Mouse (Mus musculus) ES-E14 (cell line): Measurements from ENCODE around the gene Nptxr. TPM values are rescaled to one million over a fixed set of nuclear protein-coding genes. Genes with fewer than 3 reads are reported as not detected.

Experiments used
- DNase-seq: peaks from one replicate; pipeline ENCODE4 v3.0.0-alpha.2; 2013; ENCODE audit warnings: low read depth, low spot score
- H3K27ac ChIP-seq: 2 replicates; pipeline ENCODE4 v1.5.1; 2012; ENCODE audit warnings: low read depth, mild to moderate bottlenecking, low read length, moderate library complexity, mixed read lengths; ENCODE audit not compliant: poor library complexity, insufficient read depth, severe bottlenecking
- H3K36me3 ChIP-seq: 2 replicates; pipeline ENCODE4 v1.6.1; 2012; ENCODE audit warnings: mild to moderate bottlenecking, low read length, moderate library complexity, mixed read lengths; ENCODE audit not compliant: control insufficient read depth, poor library complexity, insufficient read depth, severe bottlenecking
- H3K4me1 ChIP-seq, 2 experiments: fragments of 150-350 bp in 1 of 2; sonication (generic) in 1 of 2; 2 replicates each; pipeline ENCODE4 v1.6.1; 2012; ENCODE audit warnings: low read length in 2 of 2, mild to moderate bottlenecking in 1 of 2, mixed read lengths in 1 of 2; ENCODE audit not compliant: control insufficient read depth in 2 of 2, insufficient read depth in 2 of 2, poor library complexity in 1 of 2
- H3K4me3 ChIP-seq, 2 experiments: fragments of 150-350 bp in 1 of 2; sonication (generic) in 1 of 2; 2 replicates each; pipeline ENCODE4 v1.5.1; 2012; ENCODE audit warnings: low read length in 2 of 2, low read depth in 1 of 2, mild to moderate bottlenecking in 1 of 2, mixed read lengths in 1 of 2; ENCODE audit not compliant: insufficient read depth in 1 of 2, poor library complexity in 1 of 2, severe bottlenecking in 1 of 2
- H3K9ac ChIP-seq: 2 replicates; pipeline ENCODE4 v1.6.1; 2012; ENCODE audit warnings: low read depth, mild to moderate bottlenecking, low read length, mixed read lengths; ENCODE audit not compliant: poor library complexity, insufficient read depth, severe bottlenecking
- H3K9me3 ChIP-seq: fragments of 150-350 bp; sonication (generic); 2 replicates; pipeline ENCODE4 v1.6.1; 2012; ENCODE audit warnings: low read depth, mild to moderate bottlenecking, low read length; ENCODE audit not compliant: control insufficient read depth, insufficient read depth
- CHD2 ChIP-seq: IDR thresholded peaks from 2 replicates; pipeline ENCODE4 v1.6.1; 2014; ENCODE audit warnings: mild to moderate bottlenecking, low read depth, low read length, inconsistent platforms
- HCFC1 ChIP-seq: IDR thresholded peaks from 2 replicates; pipeline ENCODE4 v1.6.1; 2012; ENCODE audit warnings: low read length, inconsistent platforms, borderline replicate concordance; ENCODE audit not compliant: insufficient read depth
- MAFK ChIP-seq: IDR thresholded peaks from 2 replicates; pipeline ENCODE4 v1.6.1; 2014; ENCODE audit warnings: mild to moderate bottlenecking, low read depth, low read length, inconsistent platforms; ENCODE audit not compliant: insufficient read depth
- ZC3H11A ChIP-seq: IDR thresholded peaks from 2 replicates; pipeline ENCODE4 v1.6.1; 2012; ENCODE audit warnings: low read depth, mild to moderate bottlenecking, inconsistent platforms, low read length, borderline replicate concordance
- ZNF384 ChIP-seq: IDR thresholded peaks from 2 replicates; pipeline ENCODE4 v1.6.1; 2012; ENCODE audit warnings: low read depth, low read length, inconsistent platforms
- in situ Hi-C, 2 experiments: fragments of 600-800 bp; cut with MboI; formaldehyde crosslinking; loops; one replicate each; pipeline ENCODE4 v1.15.1; 2025; ENCODE audit warnings: low sequenced_read_pairs in 2 of 2, inconsistent platforms in 1 of 2; ENCODE audit not compliant: unreplicated experiment in 2 of 2
- total RNA-seq: library from RNA; depleted of rRNA; stranded (reverse); fragments of 300-350 nt; gene quantifications from 2 replicates; pipeline ENCODE4 v1.2.3, GENCODE M21; 2012

Gene Nptxr
- total RNA-seq, 1 experiment, result 7.9 TPM

GRCm38 (mm10) chr15:79840281-79840680, 35.7 kb upstream of the Nptxr start:
- Histone ChIP-seq H3K27ac (no peak overlapping the region), H3K9ac (no peak overlapping the region), H3K4me3 (no peak overlapping the region), H3K36me3 (peaks cover 9% of the 10 kb centered on the region), H3K4me1 (peaks cover 0 to 5% of the 10 kb centered on the region in 2 experiments; a peak in 1 of 4 replicates), H3K9me3 (no peaks in the 10 kb centered on the region)
- in situ Hi-C loops, result no loop called here
- TF ChIP-seq HCFC1, result no peak
- TF ChIP-seq CHD2, result no peak
- TF ChIP-seq ZNF384, result no peak
- no peak for TF ChIP-seq MAFK
- no peak for DNase-seq

- in situ Hi-C loops, result no loop called here
- DNase-seq, result no peak
- peaks cover 15% of the 10 kb centered on the region; the same call in 1 of the 2 replicates for H3K36me3 ChIP-seq
- peak overlapping the region in 1 of 2 experiments; percentile 72; a peak in 1 of 4 replicates for H3K4me3 ChIP-seq
- peaks cover 0 to 10% of the 10 kb centered on the region in 2 experiments; a peak in 1 of 4 replicates for H3K4me1 ChIP-seq
- TF ChIP-seq MAFK, result no peak
- TF ChIP-seq ZC3H11A, result no peak
- TF ChIP-seq ZNF384, result no peak
- no peak for TF ChIP-seq CHD2
- TF ChIP-seq HCFC1, result no peak
- no peak overlapping the region for H3K27ac ChIP-seq
- no peak overlapping the region for H3K9ac ChIP-seq
- H3K9me3 ChIP-seq, result no peaks in the 10 kb centered on the region
These were observed 30.3 kb upstream of the Nptxr start for GRCm38 (mm10) chr15:79834881-79835260.

- TF ChIP-seq ZC3H11A (no peak), CHD2 (no peak), ZNF384 (no peak), MAFK (peak; percentile 64), HCFC1 (peak; percentile 60)
- Histone ChIP-seq H3K4me3 (peak within 1 kb of the TSS; percentile 97 to 98), H3K27ac (peak within 1 kb of the TSS; percentile 72), H3K36me3 (peaks cover 20% of the 10 kb centered on the region; the same call in 1 of the 2 replicates), H3K4me1 (peaks cover 0 to 11% of the 10 kb centered on the region in 2 experiments; a peak in 1 of 4 replicates), H3K9ac (peak within 1 kb of the TSS; percentile 96), H3K9me3 (no peaks in the 10 kb centered on the region)
- in situ Hi-C loops, result no loop called here
- peak; percentile 94 for DNase-seq
These were observed 29.7 kb upstream of the Nptxr start, which contains the start of the genes Npcd and Cbx6 for GRCm38 (mm10) chr15:79834130-79834880. Gene Npcd, minus strand, starts transcription at chr15:79834237. Gene Cbx6, minus strand, starts transcription at chr15:79834688.

- DNase-seq, result no peak
- Histone ChIP-seq H3K9me3 (no peaks in the 10 kb centered on the region), H3K4me3 (peak overlapping the region; percentile 97 to 98), H3K27ac (peak overlapping the region; percentile 72), H3K9ac (peak overlapping the region; percentile 96), H3K36me3 (peaks cover 25% of the 10 kb centered on the region; the same call in 1 of the 2 replicates), H3K4me1 (peaks cover 0 to 13% of the 10 kb centered on the region in 2 experiments; a peak in 1 of 4 replicates)
- in situ Hi-C loops, result no loop called here
- TF ChIP-seq ZNF384 (peak; percentile 74; the same call in 1 of the 2 replicates), CHD2 (no peak)
These were observed 28.9 kb upstream of the Nptxr start for GRCm38 (mm10) chr15:79833251-79834050.
